Mouse (Mus musculus): ENCODE measurements around the gene Slc43a2.

Gene Slc43a2

GRCm38 (mm10) chr11:75615556-75615955 lies 84.1 kb downstream of the Slc43a2 start:
- no peak for DNase-seq

- DNase-seq, result no peak
Measured at GRCm38 (mm10) chr11:75619133-75619532, 87.6 kb downstream of the Slc43a2 start.

- no peak for DNase-seq
Measured at GRCm38 (mm10) chr11:75620136-75620780, 88.8 kb downstream of the Slc43a2 start.

GRCm38 (mm10) chr11:75621426-75621825 lies 89.9 kb downstream of the Slc43a2 start:
- no peak for DNase-seq

GRCm38 (mm10) chr11:75622588-75623329 lies 91.3 kb downstream of the Slc43a2 start:
- DNase-seq, result no peak

- no peak for DNase-seq
Measured at GRCm38 (mm10) chr11:75624102-75624554, 92.6 kb downstream of the Slc43a2 start.

- no peak for DNase-seq
Measured at GRCm38 (mm10) chr11:75625820-75626219, 94.3 kb downstream of the Slc43a2 start.
